In the genomic region with DNA sequence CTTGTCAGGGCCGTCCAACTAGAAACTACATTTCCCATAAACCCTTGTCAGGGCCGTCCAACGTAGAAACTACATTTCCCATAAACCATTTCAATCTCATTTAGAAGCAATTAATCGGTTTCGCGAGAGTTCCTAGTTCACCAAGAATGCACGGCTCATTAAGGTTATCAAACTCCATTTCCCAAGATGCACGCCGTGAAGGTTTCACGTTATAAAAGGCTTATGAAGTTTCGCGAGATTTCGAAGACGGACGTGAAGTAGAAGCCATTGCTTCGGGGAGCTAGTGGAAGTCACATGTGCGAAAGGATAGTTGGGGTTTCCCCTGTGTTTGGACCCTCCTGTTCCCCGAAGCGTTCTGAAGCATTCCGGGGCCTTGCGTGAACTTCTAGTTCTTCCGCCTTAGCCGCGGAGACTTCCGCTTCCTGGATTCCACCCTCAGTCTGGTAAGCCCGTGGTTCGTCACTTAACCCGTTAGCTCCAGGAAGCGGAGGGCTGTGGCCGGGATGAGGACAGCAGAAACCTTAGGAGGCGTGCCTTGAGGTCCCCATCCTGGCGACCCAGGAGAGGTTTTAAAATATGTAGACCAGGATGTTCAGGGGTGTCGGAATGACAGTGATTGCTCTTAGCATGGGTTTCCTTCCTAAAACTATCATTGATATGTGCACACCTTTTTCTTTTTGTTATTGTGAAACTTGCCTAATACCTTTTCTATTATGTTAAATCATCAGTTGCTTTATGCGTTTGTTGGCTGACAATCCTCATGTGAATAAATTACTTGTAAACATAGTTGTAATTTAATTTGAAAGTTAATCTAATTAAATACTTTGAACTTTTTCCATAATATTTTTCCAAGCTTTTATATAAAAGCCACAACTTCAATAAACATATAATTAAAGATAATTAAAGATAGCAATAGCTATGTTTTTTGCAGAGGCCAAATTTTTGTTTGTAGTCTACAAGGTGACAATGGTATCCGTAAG, we compare ENCODE assay signal across 8 mouse cellular contexts. TPM values are rescaled to one million over a fixed set of nuclear protein-coding genes. Genes with fewer than 3 reads are reported as not detected.
DNase-seq lines count a peak whose midpoint lies in the region; ATAC-seq lines count a peak whose summit lies in the region.

A gene (plus strand): TSS at position 260 of the 980 bp plus-strand sequence.

- intact Hi-C loops in left cerebral cortex, postnatal 14 days (cut with DNase I): no loop called here

- no peaks in the 10 kb centered on the region for H3K9me3 ChIP-seq in intestine, embryonic 14.5 days (ENCODE audit: control insufficient read depth, low read length)

- peak within 1 kb of the TSS; percentile 68 for H3K4me3 ChIP-seq in intestine, embryonic 14.5 days (ENCODE audit: low read depth, low read length)

- H3K4me2 ChIP-seq in intestine, embryonic 14.5 days (ENCODE audit: low read length): peak within 1 kb of the TSS; percentile 43

- no peaks in the 10 kb centered on the region for H3K27me3 ChIP-seq in intestine, embryonic 14.5 days (replicated peaks; ENCODE audit: control insufficient read depth, insufficient read depth, low read length)

- 1% methylated on average over 35 of the region's 35 CpGs for WGBS in intestine, embryonic 14.5 days

- H3K36me3 ChIP-seq in intestine, embryonic 14.5 days (ENCODE audit: control insufficient read depth, insufficient read depth, low read length): peaks cover 20% of the 10 kb centered on the region

- H3K9ac ChIP-seq in intestine, embryonic 14.5 days (ENCODE audit: low read length): peak within 1 kb of the TSS; percentile 64

- DNase-seq in adrenal gland, adult 18-20 months (ENCODE audit: low spot score in 2 of 2): peak; percentile 66 to 72
- DNase-seq in embryo, embryonic 11 days: peak; percentile 98
- DNase-seq in gastrocnemius, postnatal 25 days: peak; percentile 89
- peak; percentile 93 for DNase-seq in intestine, embryonic 14.5 days (ENCODE audit: low spot score)
- DNase-seq in left cerebral cortex, postnatal 14 days (ENCODE audit: low spot score in 2 of 2): peak; percentile 92 to 99
- peak; percentile 98 for DNase-seq in mesoderm, embryonic 11.5 days (ENCODE audit: low read depth, low spot score)
- peak; percentile 89 to 98 for DNase-seq in right cerebral cortex, postnatal 36 days (ENCODE audit: low spot score in 2 of 2)
- peak; percentile 94 for DNase-seq in yolk sac, embryonic 10.5 days (ENCODE audit: low spot score)

- no peaks in the 10 kb centered on the region for H3K4me1 ChIP-seq in intestine, embryonic 14.5 days (replicated peaks; ENCODE audit: control insufficient read depth, insufficient read depth, low read length)

- peak within 1 kb of the TSS; percentile 90 for H3K27ac ChIP-seq in intestine, embryonic 14.5 days (ENCODE audit: low read depth)

- ATAC-seq in intestine, embryonic 14.5 days (replicated peaks; ENCODE audit: low FRiP score, low TSS enrichment, low read depth): peak; percentile 97

RNA-seq across cellular contexts. Expression of the gene that starts here (rescaled TPM):
- total RNA-seq in adrenal gland, adult 18-20 months (2021): 10 to 100 TPM; 18.2 to 21.3 TPM
- 10 to 100 TPM in 1 of 2 experiments, 1 to 10 TPM in 1; 9.9 to 11.1 TPM for total RNA-seq in gastrocnemius, postnatal 25 days (2021)
- 29.7 and 34.3 TPM in 2 replicates for polyA plus RNA-seq in intestine, embryonic 14.5 days (2014; fragmentation: Nextera tagmentation; extraction: Ambion mirVana)
- total RNA-seq in left cerebral cortex, postnatal 14 days (2021): 10 to 100 TPM; 18.7 to 22.3 TPM

Comparison
In these comparisons a context has a peak if more than half of its experiments do, and no peak if none do; other contexts are left out.
1. Peak in every context shown above with its lines: DNase-seq, ATAC-seq, H3K4me3 ChIP-seq and H3K27ac ChIP-seq.